ENCODE assay signal across 19 mouse cellular contexts in genomic region chr10:99336091-99336490, GRCm38 (mm10).
DNase-seq lines count a peak whose midpoint lies in the region; ATAC-seq lines count a peak whose summit lies in the region.
"Had no signal": no experiment of that assay in that cellular context is flagged by ENCODE, and none has a peak within 500 bp of the region (broad histone marks: within the 10 kb centered on the region; RNA-seq: fewer than 3 reads in every experiment).

No protein-coding gene starts in this region.

- H3K36me3 ChIP-seq in heart, embryonic 12.5 days = no peaks in the 10 kb centered on the region
- H3K36me3 ChIP-seq: embryonic facial prominence, embryonic 13.5 days; hindbrain, embryonic 15.5 days; limb, embryonic 10.5 days had no signal

- no peak for DNase-seq in heart, postnatal 25 days (ENCODE audit: low spot score)
- DNase-seq in kidney, adult 11 months = peak; percentile 46
- no peak for DNase-seq in kidney, postnatal 4 days
- peak; percentile 49 for DNase-seq in adrenal gland, adult 8-10 months
- peak; percentile 22 for DNase-seq in kidney, postnatal 10 days
- no peak for DNase-seq in right cerebral cortex, postnatal 14 days
- DNase-seq: cerebellum, adult 18-20 months; lung, adult 2 months; midbrain, embryonic 14.5 days; retina, postnatal 1 day; thymus, postnatal 36 days had no signal

- H3K27ac ChIP-seq in heart, embryonic 12.5 days (ENCODE audit: poor library complexity, severe bottlenecking) = 0 out of 2 replicates have a peak overlapping the region, but pooled peaks have one; percentile 8
- H3K27ac ChIP-seq: embryonic facial prominence, embryonic 13.5 days; hindbrain, embryonic 15.5 days; left cerebral cortex, adult 2 months; limb, embryonic 10.5 days had no signal

- no peak overlapping the region for H3K4me2 ChIP-seq in heart, embryonic 12.5 days
- H3K4me2 ChIP-seq: embryonic facial prominence, embryonic 13.5 days; hindbrain, embryonic 15.5 days; liver, embryonic 11.5 days had no signal

- H3K4me1 ChIP-seq in heart, embryonic 12.5 days (replicated peaks) = no peaks in the 10 kb centered on the region
- H3K4me1 ChIP-seq: embryonic facial prominence, embryonic 13.5 days; hindbrain, embryonic 15.5 days had no signal

- no peaks in the 10 kb centered on the region for H3K27me3 ChIP-seq in heart, embryonic 12.5 days (replicated peaks)
- H3K27me3 ChIP-seq: embryonic facial prominence, embryonic 13.5 days; hindbrain, embryonic 15.5 days had no signal

- no peak for ATAC-seq in heart, embryonic 12.5 days (ENCODE audit: insufficient number of reproducible peaks, low FRiP score)
- ATAC-seq: forebrain, embryonic 16.5 days; intestine, embryonic 16.5 days had no signal

- peaks cover 4% of the 10 kb centered on the region; the same call in 1 of the 2 replicates for H3K9me3 ChIP-seq in heart, embryonic 12.5 days (replicated peaks)
- H3K9me3 ChIP-seq: hindbrain, embryonic 15.5 days; limb, embryonic 10.5 days had no signal

- WGBS in heart, embryonic 12.5 days = 45% methylated on average over 4 of the region's 4 CpGs

- H3K4me3 ChIP-seq in heart, embryonic 12.5 days = no peak overlapping the region
- H3K4me3 ChIP-seq: embryonic facial prominence, embryonic 13.5 days; hindbrain, embryonic 15.5 days; left cerebral cortex, adult 2 months; limb, embryonic 10.5 days had no signal

- intact Hi-C loops in heart, postnatal 25 days (cut with DNase I) = loop anchor here (2.0 to 5.0 kb wide), 2 partner anchors 15 to 36 kb away; no protein-coding TSS in a partner anchor

- no peak overlapping the region for H3K9ac ChIP-seq in heart, embryonic 12.5 days
- H3K9ac ChIP-seq: embryonic facial prominence, embryonic 13.5 days; hindbrain, embryonic 15.5 days had no signal

Comparison
In these comparisons a context has a peak if more than half of its experiments do, and no peak if none do; other contexts are left out.
1. DNase-seq: peak in kidney, adult 11 months (single experiment), adrenal gland, adult 8-10 months (single experiment) and kidney, postnatal 10 days (single experiment); none in heart, postnatal 25 days (single experiment), kidney, postnatal 4 days (0 of 2) and right cerebral cortex, postnatal 14 days (single experiment).